Mouse (Mus musculus) C2C12 (cell line): ENCODE data around the gene Pcbp2. TPM values are rescaled to one million over a fixed set of nuclear protein-coding genes. Genes with fewer than 3 reads are reported as not detected.

Source experiments
- H3K27me3 ChIP-seq: one replicate; pipeline ENCODE4 v1.6.1; 2011; ENCODE audit not compliant: control insufficient read depth, insufficient read depth, insufficient read length
- H3K36me3 ChIP-seq: one replicate; pipeline ENCODE4 v1.6.1; 2011; ENCODE audit not compliant: control insufficient read depth, insufficient read depth
- H3K4me3 ChIP-seq: one replicate; pipeline ENCODE4 v1.5.1; 2011; ENCODE audit warnings: mild to moderate bottlenecking, control low read depth; ENCODE audit not compliant: poor library complexity, insufficient read depth, severe bottlenecking
- H3K79me2 ChIP-seq: one replicate; pipeline ENCODE4 v1.6.1; 2011; ENCODE audit not compliant: control insufficient read depth, insufficient read depth
- H3K79me3 ChIP-seq: one replicate; pipeline ENCODE4 v1.6.1; 2011; ENCODE audit warnings: low read depth, control low read depth
- H3ac ChIP-seq: one replicate; pipeline ENCODE3; 2011; ENCODE audit warnings: low read depth; ENCODE audit not compliant: control insufficient read depth, insufficient read length
- CEBPB ChIP-seq: IDR thresholded peaks from one replicate; pipeline ENCODE4 v1.6.1; 2011; ENCODE audit warnings: low read depth, mild to moderate bottlenecking, control low read depth, moderate library complexity
- CTCF ChIP-seq: IDR thresholded peaks from one replicate; pipeline ENCODE4 v1.5.1; 2011; ENCODE audit not compliant: control insufficient read depth, insufficient read depth, insufficient read length
- FOSL1 ChIP-seq: IDR thresholded peaks from one replicate; pipeline ENCODE4 v1.8.0; 2011; ENCODE audit warnings: mild to moderate bottlenecking, low read length; ENCODE audit not compliant: poor library complexity, insufficient read depth, severe bottlenecking
- MAX ChIP-seq: IDR thresholded peaks from one replicate; pipeline ENCODE4 v1.6.1; 2011; ENCODE audit warnings: mild to moderate bottlenecking, control low read depth
- MYOD1 ChIP-seq: IDR thresholded peaks from one replicate; pipeline ENCODE4 v1.6.1; 2011; ENCODE audit warnings: low read depth; ENCODE audit not compliant: control insufficient read depth, insufficient read length
- MYOG ChIP-seq: IDR thresholded peaks from one replicate; pipeline ENCODE4 v1.6.1; 2011; ENCODE audit not compliant: control insufficient read depth, insufficient read length; ENCODE audit errors: extremely low read depth
- USF1 ChIP-seq: IDR thresholded peaks from one replicate; pipeline ENCODE4 v1.6.1; 2011; ENCODE audit warnings: low read depth, mild to moderate bottlenecking, control low read depth, moderate library complexity
- polyA plus RNA-seq: library from polyadenylated mRNA; unstranded; fragments of >200 nt; fragmentation: generic; extraction: Trizol; gene quantifications from one replicate; pipeline ENCODE4 v1.2.1, GENCODE M21; 2012; ENCODE audit warnings: missing spikeins

Gene Pcbp2
- polyA plus RNA-seq, 1 experiment: 1,132 TPM

- no peak for TF ChIP-seq FOSL1
- no peak for TF ChIP-seq MAX
- no peak for TF ChIP-seq CTCF
- TF ChIP-seq USF1: no peak
- no peak for TF ChIP-seq MYOD1
- no peak for TF ChIP-seq CEBPB
- TF ChIP-seq MYOG: no peak
- peaks cover 6% of the 10 kb centered on the region for H3K79me2 ChIP-seq
- no peak overlapping the region for H3ac ChIP-seq
- no peak overlapping the region for H3K4me3 ChIP-seq
- peaks cover 54% of the 10 kb centered on the region for H3K36me3 ChIP-seq
- H3K79me3 ChIP-seq: no peaks in the 10 kb centered on the region
- H3K27me3 ChIP-seq: no peaks in the 10 kb centered on the region
Measured at GRCm38 (mm10) chr15:102505770-102506463, 35.6 kb downstream of the Pcbp2 start.

- Histone ChIP-seq H3ac (no peak overlapping the region), H3K36me3 (peaks cover 48% of the 10 kb centered on the region), H3K79me2 (peaks cover 10% of the 10 kb centered on the region), H3K4me3 (no peak overlapping the region), H3K79me3 (no peaks in the 10 kb centered on the region), H3K27me3 (no peaks in the 10 kb centered on the region)
- TF ChIP-seq FOSL1: no peak
- TF ChIP-seq MYOG: no peak
- no peak for TF ChIP-seq CEBPB
Measured at GRCm38 (mm10) chr15:102506464-102506830, 36.1 kb downstream of the Pcbp2 start.

GRCm38 (mm10) chr15:102506864-102507263 is 36.5 kb downstream of the Pcbp2 start:
- no peak for TF ChIP-seq CTCF
- no peak for TF ChIP-seq MYOD1
- TF ChIP-seq MYOG: no peak
- no peak for TF ChIP-seq FOSL1
- no peak for TF ChIP-seq CEBPB
- TF ChIP-seq USF1: no peak
- TF ChIP-seq MAX: no peak
- Histone ChIP-seq H3K79me2 (peaks cover 11% of the 10 kb centered on the region), H3K79me3 (no peaks in the 10 kb centered on the region), H3ac (no peak overlapping the region), H3K27me3 (no peaks in the 10 kb centered on the region), H3K36me3 (peaks cover 44% of the 10 kb centered on the region), H3K4me3 (no peak overlapping the region)

GRCm38 (mm10) chr15:102507561-102507960 is 37.2 kb downstream of the Pcbp2 start:
- Histone ChIP-seq H3K79me3 (no peaks in the 10 kb centered on the region), H3K4me3 (no peak overlapping the region), H3K79me2 (peaks cover 16% of the 10 kb centered on the region), H3K27me3 (no peaks in the 10 kb centered on the region), H3ac (no peak overlapping the region), H3K36me3 (peaks cover 37% of the 10 kb centered on the region)
- no peak for TF ChIP-seq USF1
- no peak for TF ChIP-seq FOSL1
- TF ChIP-seq CEBPB: no peak
- no peak for TF ChIP-seq CTCF
- no peak for TF ChIP-seq MAX
- TF ChIP-seq MYOD1: no peak
- TF ChIP-seq MYOG: no peak

GRCm38 (mm10) chr15:102508336-102508735 is 38.0 kb downstream of the Pcbp2 start:
- Histone ChIP-seq H3K27me3 (no peaks in the 10 kb centered on the region), H3K79me3 (no peaks in the 10 kb centered on the region), H3K36me3 (peaks cover 29% of the 10 kb centered on the region), H3K4me3 (no peak overlapping the region), H3ac (no peak overlapping the region), H3K79me2 (peaks cover 23% of the 10 kb centered on the region)
- TF ChIP-seq MYOD1: no peak
- no peak for TF ChIP-seq MYOG
- no peak for TF ChIP-seq USF1
- TF ChIP-seq CEBPB: no peak
- no peak for TF ChIP-seq FOSL1
- TF ChIP-seq CTCF: no peak
- no peak for TF ChIP-seq MAX

- peaks cover 4% of the 10 kb centered on the region for H3K79me3 ChIP-seq
- H3ac ChIP-seq: no peak overlapping the region
- H3K4me3 ChIP-seq: no peak overlapping the region
- H3K36me3 ChIP-seq: peaks cover 12% of the 10 kb centered on the region
- no peaks in the 10 kb centered on the region for H3K27me3 ChIP-seq
- H3K79me2 ChIP-seq: peaks cover 33% of the 10 kb centered on the region
- TF ChIP-seq CEBPB (no peak), MAX (no peak), MYOD1 (no peak), FOSL1 (no peak), USF1 (no peak), CTCF (no peak), MYOG (no peak)
Measured at GRCm38 (mm10) chr15:102510110-102510509, 39.8 kb downstream of the Pcbp2 start.
